Mouse (Mus musculus): ENCODE results near the gene Cog2.

The Cog2 gene

DNA sequence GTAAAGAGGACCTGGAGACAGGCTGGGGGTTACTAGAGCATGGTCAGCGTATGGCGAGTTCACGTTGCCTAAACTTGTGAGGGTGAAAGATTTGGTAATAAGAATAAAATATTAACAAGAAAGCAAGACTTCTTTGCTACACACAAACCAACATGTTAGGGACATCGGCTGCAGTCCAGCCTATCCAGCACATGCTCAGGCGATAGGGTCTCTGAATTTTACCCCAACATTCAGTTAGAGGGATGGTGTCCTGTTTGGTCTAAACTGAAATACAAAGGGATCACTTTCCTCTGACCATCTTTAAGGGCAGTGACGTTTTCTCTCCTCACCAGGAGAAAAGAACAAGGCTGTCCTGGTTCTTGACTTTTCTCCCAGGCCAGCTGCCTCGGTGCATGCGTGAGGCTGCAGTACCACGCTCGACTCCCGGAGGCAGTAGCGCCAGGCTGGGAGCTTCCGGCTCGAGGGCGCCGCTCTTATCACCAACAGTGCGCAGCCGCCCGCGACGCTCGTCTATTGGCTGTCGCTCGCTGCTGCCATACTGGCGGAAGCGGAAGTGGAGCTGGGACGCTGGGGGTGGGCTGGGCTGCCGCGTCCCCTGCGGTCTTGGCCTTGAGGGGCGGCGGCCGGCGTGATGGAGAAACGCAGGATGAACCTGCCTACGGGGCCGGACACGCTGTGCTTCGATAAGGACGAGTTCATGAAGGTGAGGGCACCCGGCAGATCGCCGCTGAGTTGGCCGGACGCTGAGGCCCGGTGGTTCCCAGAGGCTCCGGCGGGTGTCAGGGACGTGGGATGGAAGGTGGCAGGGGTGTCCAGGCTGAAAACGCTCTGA is at the start of gene Cog2:
Gene Cog2 (plus strand): TSS at position 519 of the 832 bp plus-strand sequence.
- peak; percentile 92 for DNase-seq

DNA sequence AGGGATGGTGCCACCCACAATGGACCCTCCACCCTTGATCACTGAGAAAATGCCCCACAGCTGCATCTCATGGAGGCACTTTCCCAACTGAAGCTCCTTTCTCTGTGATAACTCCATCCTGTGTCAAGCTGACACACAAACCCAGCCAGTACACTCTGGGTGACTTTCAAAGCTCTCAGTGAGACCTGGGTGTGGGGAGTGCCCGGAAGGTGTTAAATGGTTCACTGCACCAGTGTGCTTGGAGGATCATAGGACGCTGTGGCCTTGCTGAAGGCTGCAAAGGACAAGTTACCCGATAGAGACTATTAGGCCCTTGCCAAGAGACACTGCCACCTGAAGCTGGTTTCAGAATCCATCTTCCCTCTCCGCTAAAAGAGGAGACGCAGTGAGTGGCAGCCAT is 44.9 kb upstream of the Cog2 start:
- no peak for DNase-seq

DNA sequence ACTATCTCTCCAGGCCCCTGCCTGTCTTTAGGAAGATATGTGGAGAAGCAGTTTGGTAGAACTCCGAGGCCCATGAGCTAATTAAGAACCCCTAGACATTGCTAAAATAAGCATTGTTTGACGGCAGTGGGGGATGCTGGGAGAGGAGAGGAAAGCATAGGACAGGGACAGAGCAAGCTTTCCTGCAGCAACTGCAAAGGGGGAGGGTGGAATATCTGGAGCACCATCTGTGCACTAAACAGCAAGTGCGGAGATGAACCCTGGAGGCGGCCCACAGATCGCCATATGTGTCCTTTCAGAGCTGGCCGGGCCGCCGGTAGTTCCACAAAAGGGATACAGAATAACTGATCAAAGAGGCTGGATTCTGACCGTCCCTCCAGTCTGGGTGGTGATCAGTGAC is 43.9 kb upstream of the Cog2 start:
- DNase-seq, result no peak

DNA sequence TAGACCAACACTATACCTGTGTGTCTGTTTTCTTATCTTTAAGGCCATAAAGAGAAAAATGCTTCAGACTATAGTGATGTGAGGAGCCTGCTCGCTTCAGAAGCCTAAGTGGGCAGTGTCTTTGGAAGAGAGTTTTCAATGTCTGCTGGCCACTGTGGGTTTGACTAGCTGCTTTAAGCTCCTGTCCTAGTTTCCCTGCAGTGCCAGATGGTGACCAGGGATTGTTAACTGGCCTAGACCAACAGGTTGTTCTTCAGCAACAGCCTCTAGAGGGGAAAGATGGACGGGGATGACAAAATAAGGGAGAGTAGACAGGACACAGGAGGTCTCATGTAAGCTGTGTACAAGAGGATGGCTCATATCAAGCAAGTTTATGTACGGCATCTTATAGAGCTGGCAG is 41.3 kb upstream of the Cog2 start:
- DNase-seq, result no peak

DNA sequence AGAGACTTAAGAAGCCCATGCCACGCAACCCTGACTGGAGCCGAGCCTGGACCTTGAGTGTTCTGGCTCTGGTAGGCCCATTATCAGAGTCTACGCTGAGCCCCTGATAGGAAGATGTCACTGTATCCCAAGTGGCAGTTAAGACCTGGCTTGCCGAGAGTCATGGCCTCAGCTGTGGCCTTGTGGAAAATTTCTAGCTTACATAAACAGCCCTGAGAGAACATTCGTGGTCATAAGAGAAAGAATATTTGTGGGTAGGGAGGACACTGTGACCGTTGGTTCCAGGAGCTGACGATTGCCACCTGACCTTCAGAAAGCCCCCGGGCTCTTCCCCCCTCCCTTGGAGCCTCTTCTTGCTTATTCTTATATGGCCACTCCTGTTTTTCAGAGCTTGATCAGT is 40.2 kb upstream of the Cog2 start:
- no peak for DNase-seq

DNA sequence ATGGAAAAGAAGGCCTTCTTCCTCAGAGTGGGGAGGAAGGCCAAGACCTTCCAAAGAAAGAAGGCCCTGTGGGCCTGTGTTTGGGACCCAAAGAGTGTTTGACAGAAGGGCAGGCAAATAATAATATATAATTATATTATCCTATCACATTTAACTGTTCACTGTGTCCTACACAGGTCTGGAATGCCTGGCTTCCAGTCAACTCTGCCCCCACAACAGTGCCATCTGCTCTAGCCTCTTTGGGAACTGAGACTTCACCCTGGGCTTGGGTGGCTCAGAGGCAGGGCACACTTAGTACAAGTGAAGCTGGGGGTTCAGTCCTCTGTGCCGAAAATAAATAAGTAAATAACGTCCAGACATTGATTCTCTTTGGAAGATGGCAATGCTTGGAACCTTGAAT is 37.8 kb upstream of the Cog2 start:
- DNase-seq, result no peak

DNA sequence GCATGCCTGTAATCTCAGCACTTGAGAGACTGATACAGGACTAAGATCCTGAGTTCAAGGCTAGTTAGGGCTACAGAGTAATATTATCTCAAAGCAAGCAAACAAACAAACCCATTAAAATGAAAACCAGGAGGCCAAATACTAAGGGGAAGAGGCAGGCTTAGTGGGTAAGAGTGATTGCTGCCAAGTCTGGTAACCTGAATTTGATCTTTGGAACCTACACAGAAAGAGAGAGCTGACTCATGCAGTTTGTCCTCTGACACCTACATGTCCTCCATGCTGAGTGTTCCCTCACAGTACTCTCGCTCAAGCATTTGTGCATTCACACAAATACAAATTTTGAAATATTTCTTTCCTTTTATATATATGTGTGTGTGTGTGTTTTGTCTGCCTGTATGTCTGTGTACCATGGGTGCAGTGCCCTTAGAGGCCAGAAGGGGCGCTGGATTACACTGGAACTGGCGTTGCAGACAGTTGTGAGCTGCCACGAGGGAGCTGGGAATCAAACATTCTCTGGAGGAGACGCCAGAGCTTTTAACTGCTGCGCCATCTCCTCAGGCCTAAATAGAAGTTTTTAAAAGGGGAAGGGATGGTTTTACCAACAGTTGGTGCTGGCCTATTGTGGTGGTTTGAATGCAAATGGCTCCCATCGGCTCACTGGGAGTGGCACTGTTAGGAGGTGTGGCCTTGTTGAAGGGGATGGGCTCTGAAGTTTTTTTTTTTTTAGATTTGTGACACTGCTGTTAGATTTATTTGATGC is 37.0 kb upstream of the Cog2 start:
- DNase-seq, result no peak

DNA sequence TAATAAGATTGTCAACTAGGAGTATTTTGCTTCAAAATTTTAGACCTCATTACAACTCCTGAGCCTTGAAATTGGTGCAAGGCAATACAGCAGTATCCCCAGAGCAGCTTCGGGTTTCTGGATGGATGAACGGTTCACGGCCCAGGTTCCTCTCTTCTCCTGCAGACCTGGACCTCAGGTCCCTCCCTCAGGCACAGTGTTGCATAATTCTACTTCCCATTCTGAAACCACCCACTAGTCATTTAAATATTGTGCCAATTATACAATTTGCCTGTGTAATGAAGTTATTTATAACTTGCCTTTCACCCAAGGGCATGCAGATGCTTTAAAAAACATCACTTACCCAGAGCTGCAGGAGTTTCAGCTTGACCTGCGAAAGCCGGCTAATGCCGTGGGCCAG is 31.3 kb upstream of the Cog2 start:
- no peak for DNase-seq

DNA sequence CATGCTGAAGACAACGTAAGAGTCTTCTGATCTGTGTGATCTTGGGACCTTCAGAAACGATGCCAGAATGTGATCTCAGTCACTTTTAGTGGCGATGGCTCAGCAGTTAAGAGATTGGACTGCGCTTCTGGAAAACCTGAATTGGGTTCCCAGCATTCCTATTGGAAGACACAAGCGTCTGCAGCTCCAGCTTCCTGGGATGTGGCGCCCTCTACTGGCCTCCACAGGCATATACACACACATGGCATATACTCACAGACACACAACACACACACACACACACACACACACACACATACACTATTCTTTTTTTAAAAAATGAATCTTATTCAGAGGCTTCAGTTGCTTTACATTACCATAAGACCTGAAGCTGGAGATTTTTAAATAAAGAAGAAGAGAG is 30.8 kb upstream of the Cog2 start:
- DNase-seq, result no peak

DNA sequence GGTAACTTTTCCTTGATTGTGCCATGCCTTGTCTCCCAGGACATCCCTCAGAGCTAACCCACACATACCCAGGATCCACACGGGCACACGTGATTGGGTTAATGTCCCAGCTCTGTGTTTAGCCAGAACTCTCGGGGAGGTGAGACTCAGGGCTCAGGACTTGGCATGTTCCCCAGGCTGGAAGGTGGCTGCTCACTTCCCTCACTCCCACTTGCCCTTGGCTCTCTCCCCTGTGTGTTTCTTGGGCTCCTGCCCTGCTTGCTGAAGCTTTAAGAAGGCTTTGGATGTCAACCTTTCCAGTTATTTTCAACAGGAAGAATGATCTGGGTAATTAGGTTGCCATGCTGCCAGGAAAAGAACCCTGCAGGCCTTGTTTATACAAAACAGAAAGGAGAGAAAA is 26.2 kb upstream of the Cog2 start:
- no peak for DNase-seq

DNA sequence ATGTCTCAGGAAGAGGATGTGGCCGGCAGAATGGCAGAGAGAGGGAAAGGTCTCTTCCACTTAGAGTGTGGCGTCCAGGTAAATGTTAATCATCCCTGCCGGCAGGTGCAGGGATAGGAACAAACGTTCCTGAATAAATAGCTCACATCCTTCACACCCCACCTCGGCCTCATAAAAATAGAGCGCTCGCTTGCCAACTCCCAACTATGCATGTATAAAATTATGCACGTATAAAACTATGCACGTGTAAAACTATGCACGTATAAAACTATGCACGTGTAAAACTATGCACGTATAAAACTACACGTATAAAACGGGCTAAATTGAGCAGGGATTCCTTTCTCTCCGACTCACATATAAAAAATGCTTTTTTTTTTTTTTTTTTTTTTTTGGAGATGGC is 25.6 kb upstream of the Cog2 start:
- DNase-seq, result no peak

DNA sequence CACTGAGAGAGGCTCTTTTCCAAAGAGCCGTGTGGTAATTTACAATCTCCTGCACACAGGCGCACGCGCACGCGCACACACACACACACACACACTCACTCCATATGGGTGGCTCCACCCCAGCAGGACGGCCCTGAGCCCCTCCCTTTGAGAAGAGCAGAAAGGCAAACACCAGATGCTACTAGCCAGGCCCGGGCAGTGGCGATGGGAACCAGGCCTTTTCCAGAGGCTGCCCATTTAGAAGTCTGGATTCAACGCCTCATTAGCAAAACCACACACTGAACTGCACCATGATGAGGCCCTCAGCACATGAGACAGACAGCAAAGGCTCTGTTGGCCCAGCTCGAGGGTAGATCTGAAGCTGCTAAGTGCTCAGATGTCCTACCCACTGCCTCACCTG is 24.9 kb upstream of the Cog2 start:
- no peak for DNase-seq

DNA sequence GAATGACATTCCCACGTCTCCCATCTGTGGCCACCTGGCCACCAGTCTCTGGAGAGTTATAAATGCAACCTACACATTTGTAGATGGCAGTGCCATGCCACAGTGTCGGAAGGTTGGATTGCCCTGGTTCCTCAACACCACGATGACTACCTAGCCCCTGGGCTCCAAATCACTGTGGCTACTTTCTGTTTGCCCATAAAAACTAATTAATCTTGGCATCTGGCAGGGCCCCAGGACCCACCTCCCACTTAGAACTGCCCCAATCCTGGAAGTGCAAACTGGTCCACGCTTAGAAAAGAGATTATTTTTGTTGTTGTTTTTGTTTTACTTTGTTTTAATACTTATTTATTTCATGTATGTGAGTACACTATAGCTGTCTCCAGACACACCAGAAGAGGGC is 24.3 kb upstream of the Cog2 start:
- no peak for DNase-seq

DNA sequence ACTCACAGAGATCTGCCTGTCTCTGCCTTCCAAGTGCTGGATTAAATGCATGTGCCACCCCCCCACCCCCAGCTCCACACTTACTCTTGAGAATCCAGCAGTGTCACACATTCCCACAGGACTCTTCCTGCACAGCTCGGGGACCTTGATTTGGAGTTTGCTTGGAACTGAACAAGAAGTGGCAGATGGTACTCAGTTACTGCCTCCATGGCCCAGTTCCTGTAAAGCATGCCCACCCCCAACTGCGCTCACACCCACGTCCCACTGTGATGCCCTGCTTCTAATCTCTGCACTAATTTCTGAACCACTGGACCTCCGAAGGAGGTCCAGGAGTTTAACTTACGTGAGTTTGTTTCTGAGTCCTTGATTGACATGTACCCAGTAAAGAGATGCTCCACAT is 23.7 kb upstream of the Cog2 start:
- DNase-seq, result no peak

DNA sequence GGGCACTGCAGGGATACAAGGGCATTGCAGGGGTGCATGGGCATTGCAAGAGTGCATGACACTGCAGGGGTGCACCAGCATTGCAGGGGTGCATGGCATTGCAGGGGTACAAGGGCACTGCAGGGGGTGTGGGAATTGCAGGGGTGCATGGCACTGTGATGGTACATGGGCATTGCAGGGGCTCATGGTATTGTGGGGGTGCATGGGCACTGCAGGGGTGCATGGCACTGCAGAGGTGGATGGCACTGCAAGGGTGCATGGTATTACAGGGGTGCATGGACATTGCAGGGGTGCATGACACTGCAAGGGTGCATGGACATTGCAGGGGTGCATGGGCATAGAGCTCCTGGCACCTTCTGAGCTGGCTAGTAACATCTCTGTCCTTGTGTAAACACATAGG is 22.2 kb upstream of the Cog2 start:
- DNase-seq, result no peak

DNA sequence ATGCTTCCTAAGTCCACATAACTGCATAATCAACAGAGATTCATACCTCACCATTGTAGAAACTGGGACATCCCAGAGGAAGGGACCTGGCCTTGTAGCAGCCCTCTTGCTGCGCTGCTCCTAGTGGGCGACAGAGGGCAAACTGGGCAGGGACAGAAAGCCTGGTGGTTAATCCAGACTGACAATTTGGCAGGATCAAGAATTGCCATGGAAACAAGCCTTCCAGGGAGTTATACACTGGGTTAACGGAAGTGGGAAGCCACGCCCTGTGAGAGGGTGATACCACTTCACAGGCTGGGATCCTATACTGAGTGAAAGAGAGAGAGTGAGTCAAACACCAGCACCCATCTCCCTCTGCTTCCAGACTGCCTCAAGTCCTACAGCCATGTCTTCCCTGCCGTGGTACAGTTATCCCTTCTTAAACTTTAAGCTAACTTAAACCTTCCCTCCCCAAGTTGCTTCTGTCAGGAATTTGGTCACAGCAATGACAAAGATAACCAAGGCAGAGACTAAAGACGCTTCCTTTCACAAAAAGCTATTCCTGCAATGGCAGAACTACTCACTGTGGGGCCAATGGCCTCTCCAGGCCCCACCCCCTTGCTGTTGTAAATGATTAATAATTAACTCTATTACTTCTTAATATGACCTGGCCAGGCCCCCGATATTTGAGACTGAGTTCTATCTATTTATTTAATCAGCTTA is 21.2 kb upstream of the Cog2 start:
- no peak for DNase-seq

DNA sequence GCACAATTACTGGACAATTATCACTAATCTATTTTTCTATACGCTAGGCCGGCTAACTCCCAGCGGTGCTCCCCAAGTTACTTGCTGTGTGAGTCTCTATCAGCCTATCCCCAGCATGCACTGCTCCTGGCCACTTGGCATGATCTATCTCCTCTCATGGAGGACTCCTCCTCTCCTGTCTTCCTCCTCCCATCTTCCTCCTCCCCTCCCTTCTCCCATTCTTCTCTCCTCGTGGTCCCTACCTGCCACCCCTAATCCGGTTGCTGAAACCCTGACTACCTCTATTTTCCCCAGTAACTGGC is 20.7 kb upstream of the Cog2 start:
- no peak for DNase-seq

DNA sequence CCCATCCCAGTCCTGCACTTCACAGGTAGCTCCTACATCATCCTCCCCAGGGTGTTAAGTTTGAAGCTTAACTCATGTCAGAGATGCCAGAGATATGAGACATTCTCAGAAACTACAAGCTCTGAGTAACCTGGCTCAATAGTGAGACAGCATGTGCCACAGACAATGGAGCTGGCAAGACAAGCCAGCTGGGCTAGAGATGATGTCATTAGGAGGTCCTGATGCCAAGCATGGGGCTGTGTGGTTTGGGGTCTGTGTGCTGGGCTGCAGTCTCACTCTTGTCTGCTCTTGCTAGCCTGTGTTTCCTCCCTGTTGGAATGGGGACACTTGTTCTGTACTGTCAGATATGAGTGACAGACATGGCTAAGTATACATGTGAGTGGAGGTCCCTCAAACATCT is 14.9 kb upstream of the Cog2 start:
- no peak for DNase-seq

DNA sequence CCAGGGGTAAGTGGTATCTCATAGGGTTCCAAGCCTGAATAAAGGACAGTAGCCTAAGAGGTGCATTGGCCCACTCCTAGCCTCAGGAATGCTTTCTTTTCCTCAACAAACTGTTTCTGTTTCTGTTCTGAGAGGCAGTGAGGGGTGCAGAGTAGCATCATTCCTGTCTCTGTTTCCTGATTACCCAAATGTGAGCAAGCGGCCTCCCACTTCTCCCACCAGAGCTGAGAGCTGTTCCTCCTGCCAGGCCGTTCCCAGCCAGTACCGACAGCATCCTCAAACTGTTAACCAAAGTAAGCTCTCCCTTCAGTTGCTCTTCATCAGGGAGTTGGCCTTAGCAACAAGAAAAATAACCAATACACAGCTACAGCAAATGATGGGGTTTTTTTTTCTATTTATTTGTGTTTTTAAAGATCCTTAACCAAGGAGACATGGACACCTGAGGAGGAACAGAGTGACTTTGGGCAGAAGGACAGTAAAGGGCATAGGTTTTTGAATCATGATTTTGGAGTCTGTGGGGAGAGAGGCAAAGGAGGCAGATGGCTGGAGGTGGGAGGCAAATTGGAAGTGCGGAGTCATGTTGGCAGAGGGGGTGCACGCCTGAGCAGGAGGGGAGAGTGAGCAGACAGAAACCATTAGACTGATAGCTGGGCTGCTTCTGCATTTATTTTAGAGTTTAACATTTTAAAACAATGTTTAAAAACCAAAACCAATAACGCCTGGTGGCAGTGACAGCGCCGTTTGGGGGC is 12.8 kb upstream of the Cog2 start:
- DNase-seq, result no peak

DNA sequence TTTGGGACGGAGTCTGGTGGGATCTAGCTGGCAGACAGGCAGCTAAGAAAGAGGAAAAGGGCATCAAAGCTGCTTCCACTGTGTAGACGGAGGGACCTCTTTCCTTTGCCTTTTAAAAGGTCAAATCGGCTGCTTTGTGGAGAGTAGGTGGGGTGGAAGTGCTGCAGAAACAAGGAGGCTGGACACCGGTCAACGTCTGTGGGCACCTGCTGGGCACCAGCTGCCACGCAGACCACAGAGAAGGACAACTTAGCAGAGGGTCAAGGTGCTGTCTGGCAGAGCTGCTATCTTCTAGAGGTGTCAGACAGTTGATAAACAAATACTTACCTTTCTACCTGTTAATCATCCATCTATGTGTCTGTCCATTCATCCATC is 12.3 kb upstream of the Cog2 start:
- no peak for DNase-seq

DNA sequence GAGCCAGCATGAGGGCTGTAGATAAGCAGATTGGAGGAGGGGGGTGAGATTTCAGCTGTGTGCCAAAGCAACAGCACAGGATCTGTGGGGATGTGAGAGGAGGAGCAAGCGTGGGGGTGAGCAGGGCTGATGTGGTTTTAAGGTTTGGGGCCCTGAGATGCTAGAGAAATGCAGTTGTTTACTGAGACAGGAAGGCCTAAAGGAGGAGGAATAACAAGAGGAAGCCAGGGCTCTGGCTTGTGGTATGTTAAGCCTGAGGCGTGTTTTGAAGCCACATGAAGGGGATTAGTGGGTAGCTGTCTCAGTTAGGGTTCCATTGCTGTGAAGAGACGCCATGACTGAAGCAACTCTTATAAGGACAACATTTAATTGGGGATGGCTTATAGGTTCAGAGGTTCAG is 11.4 kb upstream of the Cog2 start:
- peak; percentile 18 for DNase-seq

DNA sequence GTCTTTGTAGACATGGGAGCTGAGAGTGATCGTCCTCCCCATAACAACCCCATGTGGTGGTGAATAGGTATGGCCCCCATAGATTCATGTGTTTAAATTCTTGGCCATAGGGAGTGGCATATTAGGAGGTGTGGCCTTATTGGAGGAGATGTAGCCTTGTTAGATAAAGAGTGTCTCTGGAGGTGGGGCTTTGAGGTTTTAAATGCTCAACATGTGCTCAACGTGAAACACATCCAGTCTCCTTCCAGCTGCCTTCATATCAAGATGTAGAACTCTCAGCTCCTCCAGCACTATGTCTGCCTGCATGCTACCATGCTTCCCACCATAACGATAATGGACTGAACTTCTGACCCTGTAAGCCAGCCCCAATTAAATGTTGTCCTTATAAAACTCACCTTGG is 4.5 kb upstream of the Cog2 start:
- DNase-seq, result no peak

DNA sequence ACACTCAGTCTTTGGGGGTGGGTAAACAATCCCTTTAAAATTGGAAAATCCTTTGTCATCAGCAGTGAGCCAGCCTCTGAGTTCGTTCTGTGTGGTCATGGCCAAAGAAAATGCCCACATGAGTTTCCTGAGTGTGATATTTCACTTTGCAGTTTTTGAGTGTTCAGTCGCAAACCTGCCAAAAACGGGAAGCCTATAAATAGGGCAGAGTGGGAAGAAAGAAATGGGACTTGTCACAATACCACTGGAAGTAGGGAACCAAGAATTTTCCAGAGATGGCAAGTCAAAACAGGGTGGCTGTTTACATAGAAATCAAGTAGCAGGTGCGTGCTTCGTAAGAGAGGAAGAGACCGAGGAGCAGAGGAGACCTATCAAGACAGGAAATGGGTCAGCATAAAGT is 4.0 kb upstream of the Cog2 start:
- DNase-seq, result no peak

DNA sequence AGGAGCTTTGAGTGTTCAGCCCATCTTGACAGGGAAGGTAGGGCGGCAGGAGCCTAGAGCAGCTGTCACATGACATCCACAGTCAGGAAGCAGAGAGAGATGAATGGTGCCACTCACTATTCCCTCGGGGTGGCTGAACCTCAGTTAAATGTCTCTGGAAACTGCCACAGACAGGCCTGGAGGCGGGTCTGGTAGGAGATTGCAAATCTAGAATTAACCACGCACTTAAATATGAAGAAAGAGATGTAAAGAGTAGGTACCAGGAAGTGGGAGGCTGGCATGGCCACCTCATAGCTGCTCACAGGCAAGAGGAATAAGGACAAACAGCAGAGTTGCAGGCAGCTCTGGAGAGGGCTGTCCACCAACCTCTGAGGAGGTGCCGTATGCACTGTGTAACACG is 3.4 kb upstream of the Cog2 start:
- no peak for DNase-seq

Data from thymus, postnatal 14 days (tissue).